Mouse (Mus musculus) kidney, embryonic 16.5 days (tissue): ENCODE results near the gene Lamb3. TPM values are rescaled to one million over a fixed set of nuclear protein-coding genes. Genes with fewer than 3 reads are reported as not detected.
A peak's percentile ranks its signal among the peaks of the same experiment; 100 is the strongest.

ENCODE experiments used
- ATAC-seq: fragments of 200-750 bp; cut with Nextera tagmentation; 2 replicates; pipeline ENCODE4 v1.8.0; 2017; ENCODE audit warnings: moderate TSS enrichment; ENCODE audit not compliant: low FRiP score, low TSS enrichment
- H3K27ac ChIP-seq: fragments of 300-500 bp; sonication (generic); 2 replicates; pipeline ENCODE4 v1.5.1; 2014; ENCODE audit warnings: low read length
- H3K27me3 ChIP-seq: fragments of 300-500 bp; sonication (generic); 2 replicates; pipeline ENCODE4 v1.6.1; 2014; ENCODE audit warnings: low read length, control low read depth, mixed read lengths; ENCODE audit not compliant: insufficient read depth
- H3K36me3 ChIP-seq: fragments of 300-500 bp; sonication (generic); 2 replicates; pipeline ENCODE4 v1.6.1; 2014; ENCODE audit warnings: low read length, control low read depth, mixed read lengths; ENCODE audit not compliant: insufficient read depth
- H3K4me1 ChIP-seq: fragments of 300-500 bp; sonication (generic); 2 replicates; pipeline ENCODE4 v1.6.1; 2014; ENCODE audit warnings: low read length, control low read depth, mixed read lengths; ENCODE audit not compliant: insufficient read depth
- H3K4me2 ChIP-seq: fragments of 300-500 bp; sonication (generic); replicated peaks from 2 replicates; pipeline ENCODE4 v1.6.1; 2014; ENCODE audit warnings: low read depth, low read length
- H3K4me3 ChIP-seq: fragments of 300-500 bp; sonication (generic); 2 replicates; pipeline ENCODE4 v1.5.1; 2014; ENCODE audit warnings: mild to moderate bottlenecking, low read length
- H3K9ac ChIP-seq: fragments of 300-500 bp; sonication (generic); replicated peaks from 2 replicates; pipeline ENCODE4 v1.6.1; 2014; ENCODE audit warnings: low read length
- H3K9me3 ChIP-seq: fragments of 300-500 bp; sonication (generic); 2 replicates; pipeline ENCODE4 v1.6.1; 2016; ENCODE audit warnings: low read length, control low read depth
- WGBS: fragments of 180-500 bp; shearing (Covaris S2); extraction: QIAGEN DNeasy Blood & Tissue Kit; methylation state at CpG from one replicate; pipeline ENCODE4 v1.1.7; 2014; 5-methylcytosine and 5-hydroxymethylcytosine counted together
- polyA plus RNA-seq: library from polyadenylated mRNA; unstranded; fragments of >200 nt; fragmentation: Nextera tagmentation; extraction: Ambion mirVana; gene quantifications from 2 replicates; pipeline ENCODE4 v1.2.1, GENCODE M21; 2015

Gene Lamb3
- polyA plus RNA-seq, 1 experiment from 2014 or later = 2.3 TPM

GRCm38 (mm10) chr1:193255032-193255431, 47.5 kb downstream of the Lamb3 start:
- no peaks in the 10 kb centered on the region for H3K9me3 ChIP-seq
- no peak overlapping the region for H3K27ac ChIP-seq
- no peak overlapping the region for H3K4me2 ChIP-seq
- WGBS = 63% methylated on average over 8 of the region's 8 CpGs
- H3K27me3 ChIP-seq = no peaks in the 10 kb centered on the region
- ATAC-seq = no peak
- peaks cover 13% of the 10 kb centered on the region; the same call in 1 of the 2 replicates for H3K4me1 ChIP-seq
- no peak overlapping the region for H3K4me3 ChIP-seq
- H3K9ac ChIP-seq = no peak overlapping the region
- H3K36me3 ChIP-seq = no peaks in the 10 kb centered on the region

DNA sequence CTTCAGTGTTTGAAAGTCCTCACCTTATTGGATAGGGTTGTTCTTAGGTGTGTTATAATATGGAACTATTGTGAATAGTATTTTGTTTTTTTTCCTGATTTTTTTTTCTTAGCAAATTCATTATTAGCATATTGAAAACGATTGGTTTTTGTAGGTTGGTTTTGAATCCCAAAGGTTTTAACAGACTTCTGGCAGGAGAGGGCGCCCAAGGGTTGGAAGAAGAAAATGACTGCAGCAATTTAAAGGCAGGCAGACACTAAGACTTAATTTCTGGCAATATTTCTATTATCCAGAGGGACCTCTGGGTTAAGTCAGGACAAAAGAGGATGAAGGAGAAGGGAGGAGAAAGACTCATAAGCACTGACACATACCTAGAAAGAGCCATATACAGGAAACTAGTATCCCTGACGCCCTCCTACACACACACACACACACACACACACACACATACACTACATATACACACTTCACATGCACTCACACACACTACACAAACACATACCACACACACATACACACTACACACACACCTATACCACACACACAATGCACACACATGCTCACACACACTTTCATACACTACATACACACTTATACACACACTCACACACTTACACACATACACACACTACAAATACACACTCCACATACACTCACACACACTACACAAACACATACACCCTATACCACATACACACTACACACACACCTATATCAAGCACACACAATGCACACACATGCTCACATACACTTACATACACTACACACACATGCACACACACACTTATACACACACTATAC, 48.2 kb downstream of the Lamb3 start:
- Histone ChIP-seq H3K4me1 (peaks cover 13% of the 10 kb centered on the region; the same call in 1 of the 2 replicates), H3K9me3 (no peaks in the 10 kb centered on the region), H3K9ac (no peak overlapping the region), H3K36me3 (no peaks in the 10 kb centered on the region), H3K27ac (no peak overlapping the region), H3K27me3 (no peaks in the 10 kb centered on the region), H3K4me3 (no peak overlapping the region), H3K4me2 (no peak overlapping the region)
- WGBS = 30% methylated on average over 3 of the region's 3 CpGs
- ATAC-seq = peak; percentile 40; the same call in 1 of the 2 replicates

DNA sequence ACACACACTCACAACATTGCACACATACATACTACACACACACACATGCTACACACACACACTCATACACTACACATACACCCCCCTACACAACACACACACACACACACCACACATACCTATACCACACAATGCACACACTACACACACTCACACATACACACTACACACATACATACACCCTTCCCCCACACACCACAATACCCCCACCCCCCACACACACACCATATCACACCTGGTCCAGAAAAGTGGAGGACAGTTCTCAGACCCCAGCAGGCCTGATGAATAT, 48.7 kb downstream of the Lamb3 start:
- Histone ChIP-seq H3K27ac (no peak overlapping the region), H3K9me3 (no peaks in the 10 kb centered on the region), H3K4me3 (no peak overlapping the region), H3K9ac (no peak overlapping the region), H3K4me1 (peaks cover 12% of the 10 kb centered on the region; the same call in 1 of the 2 replicates), H3K36me3 (no peaks in the 10 kb centered on the region), H3K4me2 (no peak overlapping the region), H3K27me3 (no peaks in the 10 kb centered on the region)
- ATAC-seq = peak; percentile 72

- Histone ChIP-seq H3K4me2 (no peak overlapping the region), H3K4me3 (no peak overlapping the region), H3K27ac (no peak overlapping the region), H3K36me3 (no peaks in the 10 kb centered on the region), H3K9ac (no peak overlapping the region), H3K9me3 (no peaks in the 10 kb centered on the region), H3K4me1 (peaks cover 8% of the 10 kb centered on the region; the same call in 1 of the 2 replicates), H3K27me3 (no peaks in the 10 kb centered on the region)
- no peak for ATAC-seq
- WGBS = 38% methylated on average over 5 of the region's 5 CpGs
Measured at GRCm38 (mm10) chr1:193256621-193257098, 49.2 kb downstream of the Lamb3 start.

- no peaks in the 10 kb centered on the region for H3K9me3 ChIP-seq
- H3K4me2 ChIP-seq = no peak overlapping the region
- no peak overlapping the region for H3K4me3 ChIP-seq
- H3K36me3 ChIP-seq = no peaks in the 10 kb centered on the region
- H3K27ac ChIP-seq = no peak overlapping the region
- no peaks in the 10 kb centered on the region for H3K27me3 ChIP-seq
- ATAC-seq = no peak
- 81% methylated on average over 9 of the region's 9 CpGs for WGBS
- peaks cover 4% of the 10 kb centered on the region; the same call in 1 of the 2 replicates for H3K4me1 ChIP-seq
- no peak overlapping the region for H3K9ac ChIP-seq
Measured at GRCm38 (mm10) chr1:193259559-193259958, 52.1 kb downstream of the Lamb3 start.

GRCm38 (mm10) chr1:193261897-193262548, 54.5 kb downstream of the Lamb3 start:
- H3K4me2 ChIP-seq = no peak overlapping the region
- no peak overlapping the region for H3K9ac ChIP-seq
- no peaks in the 10 kb centered on the region for H3K27me3 ChIP-seq
- no peaks in the 10 kb centered on the region for H3K9me3 ChIP-seq
- no peak overlapping the region for H3K4me3 ChIP-seq
- ATAC-seq = peak; percentile 51; the same call in 1 of the 2 replicates
- WGBS = 60% methylated on average over 7 of the region's 7 CpGs
- peak overlapping the region; percentile 70 for H3K27ac ChIP-seq
- 0 out of 2 replicates have a peak, but pooled peaks cover 4% of the 10 kb centered on the region for H3K4me1 ChIP-seq
- H3K36me3 ChIP-seq = no peaks in the 10 kb centered on the region

DNA sequence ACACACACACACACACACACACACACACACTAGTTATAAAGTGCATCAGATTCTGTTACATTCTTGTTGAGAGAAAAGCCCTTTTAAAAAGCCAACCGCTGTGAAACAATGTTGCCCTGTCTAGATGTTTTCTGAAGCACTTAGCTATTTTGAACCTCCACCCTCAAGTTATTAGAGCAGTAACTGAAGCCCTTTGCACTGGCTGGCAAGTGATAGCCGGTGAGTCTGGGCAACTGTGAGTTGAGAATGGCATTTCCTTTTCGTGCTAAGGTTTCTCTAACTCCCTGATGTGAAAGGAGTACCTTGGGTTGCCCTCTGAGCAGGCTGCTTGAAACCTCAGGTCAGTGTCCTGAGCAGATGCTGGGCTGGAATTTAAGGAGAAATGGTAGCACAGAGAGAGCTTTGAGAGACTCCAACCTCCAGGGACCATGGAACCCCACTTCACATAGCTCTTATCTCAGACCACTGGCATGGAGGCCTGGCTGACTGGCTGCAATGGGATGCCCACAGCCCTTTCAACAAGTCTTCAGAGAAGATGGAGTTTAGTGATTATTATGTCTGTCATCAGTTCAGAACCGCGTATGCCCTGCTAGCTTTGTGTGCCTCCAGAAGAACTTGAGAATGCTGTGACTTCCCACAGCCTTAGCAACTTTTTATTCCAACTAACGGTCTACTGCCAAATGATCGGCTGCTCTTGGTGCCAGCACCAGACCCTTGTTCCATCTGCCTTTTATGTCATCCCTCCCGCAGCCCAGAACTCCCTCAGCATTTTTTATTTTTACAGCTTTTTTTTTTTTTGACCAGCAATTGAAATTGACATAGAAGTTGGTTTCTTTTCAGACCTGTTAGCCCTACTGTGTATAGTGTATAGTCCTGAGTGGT, 55.8 kb downstream of the Lamb3 start:
- Histone ChIP-seq H3K36me3 (no peaks in the 10 kb centered on the region), H3K9me3 (no peaks in the 10 kb centered on the region), H3K4me3 (no peak overlapping the region), H3K27me3 (no peaks in the 10 kb centered on the region), H3K4me2 (no peak overlapping the region), H3K9ac (no peak overlapping the region), H3K4me1 (0 out of 2 replicates have a peak, but pooled peaks cover 4% of the 10 kb centered on the region), H3K27ac (no peak overlapping the region)
- ATAC-seq = no peak
- 73% methylated on average over 8 of the region's 8 CpGs for WGBS

- WGBS = 70% methylated on average over 5 of the region's 5 CpGs
- Histone ChIP-seq H3K9ac (no peak within 1 kb of the TSS), H3K27me3 (no peaks in the 10 kb centered on the region), H3K36me3 (no peaks in the 10 kb centered on the region), H3K27ac (no peak within 1 kb of the TSS), H3K4me2 (no peak within 1 kb of the TSS), H3K4me1 (0 out of 2 replicates have a peak, but pooled peaks cover 4% of the 10 kb centered on the region), H3K9me3 (no peaks in the 10 kb centered on the region), H3K4me3 (no peak within 1 kb of the TSS)
- no peak for ATAC-seq
Measured at GRCm38 (mm10) chr1:193263955-193264598, 56.6 kb downstream of the Lamb3 start, which contains the start of gene Hsd11b1. TSS of gene Hsd11b1 (minus strand) at chr1:193264075.

- Histone ChIP-seq H3K9me3 (no peaks in the 10 kb centered on the region), H3K27me3 (no peaks in the 10 kb centered on the region), H3K4me1 (0 out of 2 replicates have a peak, but pooled peaks cover 4% of the 10 kb centered on the region), H3K27ac (no peak overlapping the region), H3K4me3 (no peak overlapping the region), H3K9ac (no peak overlapping the region), H3K36me3 (no peaks in the 10 kb centered on the region), H3K4me2 (no peak overlapping the region)
- no peak for ATAC-seq
Measured at GRCm38 (mm10) chr1:193265734-193266133, 58.2 kb downstream of the Lamb3 start.
